Mouse (Mus musculus): ENCODE measurements around the gene BC017158. TPM values are rescaled to one million over a fixed set of nuclear protein-coding genes. Genes with fewer than 3 reads are reported as not detected.

Gene BC017158
- polyA plus RNA-seq, 1 experiment from 2014 or later: 23.9 TPM

DNA sequence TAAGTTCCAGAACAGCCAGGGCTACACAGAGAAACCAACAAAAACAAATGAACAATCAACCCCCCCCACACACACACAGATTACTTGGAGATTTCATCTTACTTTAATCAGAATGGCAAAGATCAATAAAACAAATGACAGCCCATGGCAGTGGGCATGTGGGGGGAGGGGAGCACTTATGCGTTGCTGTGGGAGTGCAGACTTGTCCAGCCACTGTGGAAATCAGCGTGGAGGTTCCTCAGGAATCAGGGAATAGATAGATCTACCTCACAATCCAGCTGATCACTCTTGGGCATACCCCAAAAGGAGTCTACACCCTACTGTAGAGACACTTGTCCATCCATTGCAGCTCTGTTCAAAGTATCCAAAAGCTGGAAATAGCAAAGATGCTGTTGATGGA, 43.0 kb downstream of the BC017158 start:
- Histone ChIP-seq H3K9me3 (ENCODE audit: control insufficient read depth, low read length) (no peaks in the 10 kb centered on the region), H3K36me3 (replicated peaks; ENCODE audit: control insufficient read depth, insufficient read depth) (no peaks in the 10 kb centered on the region), H3K9ac (no peak overlapping the region), H3K4me3 (replicated peaks; ENCODE audit: low read length) (no peak overlapping the region), H3K27me3 (ENCODE audit: control insufficient read depth, insufficient read depth, low read length) (no peaks in the 10 kb centered on the region), H3K4me1 (replicated peaks; ENCODE audit: control insufficient read depth, insufficient read depth, low read length) (peaks cover 9% of the 10 kb centered on the region), H3K4me2 (replicated peaks) (no peak overlapping the region), H3K27ac (no peak overlapping the region)
- WGBS: 61% methylated on average over 2 of the region's 2 CpGs
- no peak for DNase-seq (ENCODE audit: low spot score)
- no peak for ATAC-seq (ENCODE audit: low FRiP score)

DNA sequence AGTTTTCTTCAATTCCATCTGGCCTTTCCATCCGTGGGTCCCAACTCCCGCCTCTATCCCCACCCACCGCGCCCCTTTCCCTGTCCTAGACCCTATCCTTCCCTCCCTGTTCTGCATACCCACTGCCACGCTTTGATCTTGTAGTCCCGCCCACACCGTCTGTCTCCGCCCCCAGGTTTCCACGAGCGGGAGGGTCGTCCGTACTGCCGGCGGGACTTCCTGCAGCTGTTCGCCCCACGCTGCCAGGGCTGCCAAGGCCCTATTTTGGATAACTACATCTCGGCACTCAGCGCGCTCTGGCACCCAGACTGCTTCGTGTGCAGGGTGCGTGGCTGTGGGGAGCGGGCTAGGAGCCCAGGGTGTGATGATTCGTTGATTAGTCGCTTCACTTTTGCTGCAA, 45.4 kb downstream of the BC017158 start:
- peaks cover 9% of the 10 kb centered on the region for H3K4me1 ChIP-seq (replicated peaks; ENCODE audit: control insufficient read depth, insufficient read depth, low read length)
- WGBS: 12% methylated on average over 24 of the region's 24 CpGs
- peak overlapping the region; percentile 55 for H3K4me2 ChIP-seq (replicated peaks)
- H3K27ac ChIP-seq: no peak overlapping the region
- no peaks in the 10 kb centered on the region for H3K9me3 ChIP-seq (ENCODE audit: control insufficient read depth, low read length)
- ATAC-seq (ENCODE audit: low FRiP score): peak; percentile 65; the same call in 1 of the 2 replicates
- H3K4me3 ChIP-seq (replicated peaks; ENCODE audit: low read length): peak overlapping the region; percentile 30
- H3K36me3 ChIP-seq (replicated peaks; ENCODE audit: control insufficient read depth, insufficient read depth): no peaks in the 10 kb centered on the region
- peak overlapping the region; percentile 46; the same call in 1 of the 2 replicates for H3K9ac ChIP-seq
- H3K27me3 ChIP-seq (ENCODE audit: control insufficient read depth, insufficient read depth, low read length): no peaks in the 10 kb centered on the region
- peak; percentile 28 for DNase-seq (ENCODE audit: low spot score)

DNA sequence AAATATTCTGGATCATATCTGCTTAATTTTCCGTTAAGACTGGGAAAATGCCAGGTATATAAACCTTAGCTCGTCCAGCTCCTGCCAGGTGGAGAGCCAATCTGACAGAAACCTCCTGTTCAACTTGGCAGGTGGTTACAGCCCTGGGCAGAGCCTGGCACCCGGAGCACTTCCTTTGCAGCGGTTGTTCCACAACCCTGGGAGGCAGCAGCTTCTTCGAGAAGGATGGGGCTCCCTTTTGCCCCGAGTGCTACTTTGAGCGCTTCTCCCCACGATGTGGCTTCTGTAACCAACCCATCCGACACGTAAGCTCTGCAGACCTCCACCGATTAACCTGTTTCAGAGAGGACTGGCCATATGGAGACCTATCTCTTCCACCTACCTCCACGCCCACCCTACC, 46.0 kb downstream of the BC017158 start:
- no peak for ATAC-seq (ENCODE audit: low FRiP score)

DNA sequence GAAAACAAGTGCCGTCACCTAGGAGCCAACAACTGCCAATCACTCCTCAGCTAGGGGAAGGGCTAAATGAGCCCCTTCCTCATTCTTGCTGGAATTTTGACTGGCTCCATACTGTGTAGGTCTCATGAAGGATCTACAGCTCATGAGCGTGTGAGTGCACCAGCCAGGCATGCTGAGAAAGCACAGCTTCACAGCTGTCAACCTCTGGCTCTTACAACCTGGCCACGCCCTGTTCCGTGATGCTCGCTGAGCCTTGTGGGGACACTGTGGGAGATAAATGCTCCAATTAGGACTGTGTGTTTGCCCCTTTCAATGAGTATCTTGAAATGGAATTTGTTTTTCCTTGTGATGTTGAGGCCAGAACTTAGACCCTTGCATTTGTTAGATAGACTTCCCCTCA, 48.0 kb downstream of the BC017158 start:
- ATAC-seq (ENCODE audit: low FRiP score) (no peak), DNase-seq (ENCODE audit: low spot score) (no peak)
- Histone ChIP-seq H3K9me3 (ENCODE audit: control insufficient read depth, low read length) (no peaks in the 10 kb centered on the region), H3K4me3 (replicated peaks; ENCODE audit: low read length) (no peak overlapping the region), H3K27ac (no peak overlapping the region), H3K9ac (no peak overlapping the region), H3K36me3 (replicated peaks; ENCODE audit: control insufficient read depth, insufficient read depth) (peaks cover 3% of the 10 kb centered on the region; the same call in 1 of the 2 replicates), H3K4me1 (replicated peaks; ENCODE audit: control insufficient read depth, insufficient read depth, low read length) (peaks cover 14% of the 10 kb centered on the region), H3K27me3 (ENCODE audit: control insufficient read depth, insufficient read depth, low read length) (no peaks in the 10 kb centered on the region), H3K4me2 (replicated peaks) (no peak overlapping the region)
- 86% methylated on average over 5 of the region's 5 CpGs for WGBS

More for the DNA sequence above, 46.0 kb downstream of the BC017158 start:
- H3K27me3 ChIP-seq (ENCODE audit: control insufficient read depth, insufficient read depth, low read length): no peaks in the 10 kb centered on the region
- no peaks in the 10 kb centered on the region for H3K9me3 ChIP-seq (ENCODE audit: control insufficient read depth, low read length)
- H3K9ac ChIP-seq: no peak overlapping the region
- peak overlapping the region; percentile 30; the same call in 1 of the 2 replicates for H3K4me3 ChIP-seq (replicated peaks; ENCODE audit: low read length)
- WGBS: 54% methylated on average over 12 of the region's 12 CpGs
- H3K4me2 ChIP-seq (replicated peaks): peak overlapping the region; percentile 55
- no peak for DNase-seq (ENCODE audit: low spot score)
- no peaks in the 10 kb centered on the region for H3K36me3 ChIP-seq (replicated peaks; ENCODE audit: control insufficient read depth, insufficient read depth)
- peaks cover 9% of the 10 kb centered on the region for H3K4me1 ChIP-seq (replicated peaks; ENCODE audit: control insufficient read depth, insufficient read depth, low read length)
- H3K27ac ChIP-seq: no peak overlapping the region

DNA sequence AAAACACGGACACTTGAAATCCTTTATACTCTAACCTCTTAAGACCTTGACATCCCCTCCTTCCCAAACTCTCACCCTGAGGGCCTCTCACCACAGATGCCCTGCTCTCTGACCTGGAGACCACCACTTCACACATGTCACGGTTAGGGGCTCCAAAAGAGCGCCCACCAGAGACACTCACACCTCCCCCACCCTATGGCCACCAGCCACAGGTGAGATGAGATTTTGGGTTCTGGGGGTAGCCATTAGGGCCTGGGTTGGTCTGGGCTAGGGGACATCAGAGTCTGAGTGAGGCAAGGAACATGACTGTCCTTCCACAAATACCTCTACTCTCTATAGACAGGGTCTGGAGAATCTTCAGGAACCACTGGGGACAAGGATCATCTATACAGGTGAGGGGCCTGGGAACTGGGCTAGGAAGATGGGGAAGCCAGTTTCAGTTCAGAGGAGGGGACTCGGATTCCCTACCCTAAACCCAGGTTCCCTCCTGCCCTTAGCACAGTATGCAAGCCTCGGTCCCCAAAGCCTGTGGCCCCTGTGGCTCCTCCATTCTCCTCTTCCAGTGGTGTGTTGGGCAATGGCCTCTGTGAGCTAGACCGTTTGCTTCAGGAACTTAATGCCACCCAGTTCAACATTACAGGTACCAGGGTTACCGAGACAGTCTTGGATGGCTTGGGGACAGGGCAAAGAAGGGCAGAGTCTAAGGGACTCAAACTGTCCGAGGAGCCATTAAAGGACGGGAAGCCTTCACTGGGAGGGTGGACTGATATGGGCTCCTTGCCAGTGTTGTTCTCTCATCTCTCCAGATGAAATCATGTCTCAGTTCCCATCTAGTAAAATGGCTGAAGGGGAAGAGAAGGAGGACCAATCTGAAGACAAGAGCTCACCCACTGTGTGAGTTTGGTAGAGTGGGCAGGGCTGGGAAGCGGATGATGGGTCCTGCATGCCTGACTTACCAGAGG, 49.6 kb downstream of the BC017158 start:
- Histone ChIP-seq H3K27me3 (ENCODE audit: control insufficient read depth, insufficient read depth, low read length) (no peaks in the 10 kb centered on the region), H3K4me1 (replicated peaks; ENCODE audit: control insufficient read depth, insufficient read depth, low read length) (peaks cover 14% of the 10 kb centered on the region), H3K36me3 (replicated peaks; ENCODE audit: control insufficient read depth, insufficient read depth) (peaks cover 15% of the 10 kb centered on the region), H3K4me3 (replicated peaks; ENCODE audit: low read length) (0 out of 2 replicates have a peak overlapping the region, but pooled peaks have one; percentile 28), H3K9me3 (ENCODE audit: control insufficient read depth, low read length) (no peaks in the 10 kb centered on the region), H3K27ac (no peak overlapping the region), H3K9ac (no peak overlapping the region), H3K4me2 (replicated peaks) (peak overlapping the region; percentile 48)
- 81% methylated on average over 10 of the region's 10 CpGs for WGBS
- ATAC-seq (ENCODE audit: low FRiP score): no peak
- DNase-seq (ENCODE audit: low spot score): no peak

DNA sequence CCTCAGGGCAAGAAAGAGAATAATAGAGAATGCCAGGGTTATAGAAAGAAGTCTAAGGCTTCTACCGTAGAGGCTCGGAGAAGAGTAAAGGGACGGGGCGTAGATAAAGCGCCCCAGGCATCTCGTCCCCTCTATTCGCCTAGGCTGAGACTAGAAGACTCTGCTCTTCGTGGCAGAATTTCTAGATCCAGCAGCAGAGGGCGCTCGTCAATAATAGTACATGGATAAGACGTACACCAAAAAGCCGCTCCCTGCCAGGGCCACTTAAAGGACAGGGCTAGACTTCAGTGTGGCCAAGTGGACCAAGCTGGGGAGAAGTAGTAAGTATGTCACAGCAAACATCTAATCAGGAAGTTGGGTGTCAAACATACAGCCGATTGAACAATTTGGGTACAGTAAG, 50.5 kb downstream of the BC017158 start:
- DNase-seq (ENCODE audit: low spot score): peak; percentile 93
- Histone ChIP-seq H3K9ac (peak overlapping the region; percentile 40), H3K4me1 (replicated peaks; ENCODE audit: control insufficient read depth, insufficient read depth, low read length) (peaks cover 10% of the 10 kb centered on the region), H3K9me3 (ENCODE audit: control insufficient read depth, low read length) (no peaks in the 10 kb centered on the region), H3K27ac (peak overlapping the region; percentile 53), H3K36me3 (replicated peaks; ENCODE audit: control insufficient read depth, insufficient read depth) (peaks cover 24% of the 10 kb centered on the region), H3K4me3 (replicated peaks; ENCODE audit: low read length) (peak overlapping the region; percentile 28), H3K27me3 (ENCODE audit: control insufficient read depth, insufficient read depth, low read length) (no peaks in the 10 kb centered on the region), H3K4me2 (replicated peaks) (peak overlapping the region; percentile 48)
- ATAC-seq (ENCODE audit: low FRiP score): peak; percentile 83
- 1% methylated on average over 13 of the region's 13 CpGs for WGBS

DNA sequence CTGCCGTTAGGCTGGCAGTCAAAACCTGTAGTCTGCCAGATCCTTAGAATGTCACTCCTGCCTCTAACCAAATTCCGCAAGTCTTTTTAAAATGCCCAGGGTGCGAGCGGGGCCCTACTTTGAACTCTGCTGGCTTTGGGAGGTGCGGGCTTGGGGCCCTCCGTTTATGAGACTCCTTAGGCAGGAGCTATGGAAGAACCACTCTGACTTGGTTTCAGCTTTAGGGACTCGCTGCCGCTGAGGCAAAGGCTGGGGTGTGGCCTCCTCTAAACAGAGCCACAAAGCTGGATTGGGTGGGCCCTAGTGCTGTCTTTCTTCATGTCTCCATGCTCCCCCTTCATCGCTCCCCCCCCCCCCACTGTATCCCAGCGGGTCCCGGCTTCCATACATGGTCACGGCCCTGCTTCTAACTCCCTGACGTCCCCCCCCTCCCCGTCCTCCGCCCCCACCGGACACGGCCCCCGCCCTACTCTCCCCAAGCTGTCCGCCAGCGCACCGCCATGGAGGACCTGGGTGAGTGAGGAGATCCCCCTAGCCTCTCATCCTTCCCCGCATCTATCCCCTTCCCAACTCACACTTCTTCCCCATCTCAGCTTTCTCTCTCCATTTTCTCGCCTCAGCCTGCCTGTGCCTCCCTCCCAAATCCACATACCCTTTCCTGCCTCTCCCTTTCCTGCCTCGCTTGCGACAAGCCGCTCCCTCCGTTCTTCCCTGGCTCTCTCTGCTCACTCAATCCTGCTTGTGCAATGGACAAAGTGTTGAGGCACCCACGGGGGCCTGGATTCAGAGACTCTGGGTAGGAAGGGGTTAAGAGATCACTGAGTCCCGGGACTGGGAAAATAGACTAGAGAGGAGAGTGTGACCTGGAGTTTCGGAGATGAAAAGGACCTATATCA, 51.2 kb downstream of the BC017158 start, which contains the start of gene Tgfb1i1:
TSS of gene Tgfb1i1 (plus strand) at position 317 of the 896 bp plus-strand sequence.
- H3K36me3 ChIP-seq (replicated peaks; ENCODE audit: control insufficient read depth, insufficient read depth): peaks cover 31% of the 10 kb centered on the region
- H3K4me1 ChIP-seq (replicated peaks; ENCODE audit: control insufficient read depth, insufficient read depth, low read length): peaks cover 5% of the 10 kb centered on the region; the same call in 1 of the 2 replicates
- WGBS: 2% methylated on average over 28 of the region's 30 CpGs
- no peaks in the 10 kb centered on the region for H3K9me3 ChIP-seq (ENCODE audit: control insufficient read depth, low read length)
- H3K9ac ChIP-seq: peak within 1 kb of the TSS; percentile 40
- peak; percentile 62 for ATAC-seq (ENCODE audit: low FRiP score)
- H3K4me2 ChIP-seq (replicated peaks): peak within 1 kb of the TSS; percentile 48
- H3K27ac ChIP-seq: peak within 1 kb of the TSS; percentile 53
- H3K27me3 ChIP-seq (ENCODE audit: control insufficient read depth, insufficient read depth, low read length): no peaks in the 10 kb centered on the region
- H3K4me3 ChIP-seq (replicated peaks; ENCODE audit: low read length): peak within 1 kb of the TSS; percentile 28
- peak; percentile 34 for DNase-seq (ENCODE audit: low spot score)

DNA sequence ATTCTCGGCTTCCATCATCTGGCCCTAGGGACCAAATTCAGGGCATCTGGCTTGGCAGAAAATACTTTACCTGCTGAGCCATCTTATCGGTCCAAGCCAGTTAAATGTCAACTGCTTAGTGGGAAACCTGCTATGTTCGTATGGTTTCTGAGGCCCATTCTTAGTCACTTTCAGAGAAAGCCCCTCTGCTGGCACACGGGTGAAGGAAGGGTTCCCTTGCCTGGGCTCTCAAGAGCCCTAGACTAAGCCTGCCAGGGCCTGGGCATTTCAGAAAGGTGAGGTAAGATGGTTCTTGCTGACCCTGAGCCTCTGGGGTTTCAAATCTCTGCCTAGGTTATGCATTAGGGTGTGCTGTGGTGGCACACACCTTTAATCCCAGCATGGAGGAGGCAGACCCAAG, 52.4 kb downstream of the BC017158 start:
- peaks cover 5% of the 10 kb centered on the region; the same call in 1 of the 2 replicates for H3K4me1 ChIP-seq (replicated peaks; ENCODE audit: control insufficient read depth, insufficient read depth, low read length)
- no peak overlapping the region for H3K4me2 ChIP-seq (replicated peaks)
- H3K27me3 ChIP-seq (ENCODE audit: control insufficient read depth, insufficient read depth, low read length): no peaks in the 10 kb centered on the region
- no peak overlapping the region for H3K4me3 ChIP-seq (replicated peaks; ENCODE audit: low read length)
- H3K36me3 ChIP-seq (replicated peaks; ENCODE audit: control insufficient read depth, insufficient read depth): peaks cover 41% of the 10 kb centered on the region
- H3K9me3 ChIP-seq (ENCODE audit: control insufficient read depth, low read length): no peaks in the 10 kb centered on the region
- ATAC-seq (ENCODE audit: low FRiP score): no peak
- no peak overlapping the region for H3K9ac ChIP-seq
- WGBS: 73% methylated on average over 4 of the region's 4 CpGs
- H3K27ac ChIP-seq: no peak overlapping the region
- no peak for DNase-seq (ENCODE audit: low spot score)

Data from hindbrain, embryonic 14.5 days (tissue).